Mouse (Mus musculus): ENCODE data around the gene Slc15a5. TPM values are rescaled to one million over a fixed set of nuclear protein-coding genes. Genes with fewer than 3 reads are reported as not detected.

Gene Slc15a5
- polyA plus RNA-seq, 1 experiment from 2014 or later: not detected

DNA sequence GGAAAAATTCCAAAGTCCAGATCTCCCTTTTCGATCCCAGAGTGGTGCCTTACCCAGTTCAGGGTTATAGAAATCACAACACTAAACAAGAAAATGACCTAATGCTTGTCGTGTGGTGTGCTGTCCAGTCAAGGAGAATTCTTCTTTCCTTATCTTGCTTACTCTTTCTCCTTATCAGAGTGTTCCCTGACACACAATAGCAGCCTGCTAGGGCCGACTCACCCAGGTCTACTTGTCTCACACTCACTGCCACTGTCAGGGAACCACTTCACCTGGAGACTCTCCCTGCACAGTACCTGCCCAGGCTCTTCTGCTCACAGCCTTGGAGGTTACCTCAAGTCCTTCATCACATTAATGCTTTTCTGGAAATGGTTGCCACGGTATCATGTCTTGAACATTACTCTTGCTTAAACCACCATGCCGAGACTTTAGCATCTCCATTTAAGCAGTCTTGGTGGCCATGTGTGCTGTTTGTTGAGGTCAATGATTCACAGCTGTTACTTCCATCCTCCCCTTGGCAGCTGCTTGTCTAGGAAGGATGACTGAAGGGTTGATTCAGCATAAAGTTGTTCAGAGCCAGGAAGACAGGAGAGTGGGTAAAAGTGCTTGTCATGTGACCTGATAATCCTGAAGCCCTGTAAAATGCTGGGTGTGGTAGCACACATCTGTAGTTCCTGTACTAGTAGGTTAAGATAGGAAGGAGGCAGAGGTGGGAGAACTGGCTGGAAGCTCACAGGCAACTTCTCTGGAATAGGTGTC, 1.9 kb downstream of the Slc15a5 start:
- no peak for DNase-seq (ENCODE audit: low spot score)
- H3K27me3 ChIP-seq (ENCODE audit: insufficient read depth, poor library complexity, severe bottlenecking): no peaks in the 10 kb centered on the region
- H3K27ac ChIP-seq: no peak overlapping the region
- 54% methylated on average over 5 of the region's 5 CpGs for WGBS
- no peaks in the 10 kb centered on the region for H3K9me3 ChIP-seq
- no peaks in the 10 kb centered on the region for H3K36me3 ChIP-seq
- H3K4me3 ChIP-seq: no peak overlapping the region
- H3K4me1 ChIP-seq: no peaks in the 10 kb centered on the region

DNA sequence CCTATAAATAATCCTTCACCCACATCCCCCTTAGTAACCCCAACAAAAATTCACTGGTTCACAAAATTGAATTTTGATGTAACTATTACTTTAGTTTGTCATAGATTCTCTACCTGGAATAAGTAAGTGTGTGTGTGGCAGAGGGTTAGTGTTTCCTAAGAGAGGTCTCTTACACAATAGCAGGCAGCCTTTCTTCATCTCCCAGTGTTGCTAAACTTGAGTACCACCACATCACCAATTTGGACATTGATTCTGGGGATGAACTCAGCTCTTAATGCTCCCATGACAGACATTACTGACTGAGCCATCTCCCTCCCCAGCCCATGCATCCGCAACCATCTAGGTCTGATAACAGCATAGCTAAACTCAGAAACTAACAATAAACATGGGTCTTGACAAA, 4.0 kb downstream of the Slc15a5 start:
- no peak for DNase-seq (ENCODE audit: low spot score)
- Histone ChIP-seq H3K4me1 (no peaks in the 10 kb centered on the region), H3K36me3 (no peaks in the 10 kb centered on the region), H3K27ac (no peak overlapping the region), H3K27me3 (ENCODE audit: insufficient read depth, poor library complexity, severe bottlenecking) (no peaks in the 10 kb centered on the region), H3K4me3 (no peak overlapping the region), H3K9me3 (no peaks in the 10 kb centered on the region)
- WGBS: 92% methylated on average over 1 of the region's 1 CpGs

DNA sequence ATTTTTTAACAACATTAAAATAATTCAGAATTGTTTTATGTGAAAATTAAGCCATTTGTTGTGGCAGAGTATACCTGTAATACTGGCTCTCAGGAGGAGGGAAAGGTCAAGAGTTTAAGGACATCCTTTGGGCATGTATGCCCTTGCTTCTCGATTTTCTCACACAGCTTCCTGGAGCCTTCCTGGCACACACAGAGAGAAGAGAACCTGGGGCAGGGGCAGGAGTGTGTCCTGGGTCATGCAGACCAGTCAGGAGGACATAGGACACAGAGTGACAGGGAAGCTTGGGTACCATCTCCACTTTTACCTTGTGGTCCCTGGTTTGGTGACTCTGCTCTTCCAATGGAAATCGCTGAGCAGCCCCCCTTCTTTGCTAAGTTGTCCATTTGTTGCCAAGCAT, 6.2 kb downstream of the Slc15a5 start:
- WGBS: 81% methylated on average over 2 of the region's 2 CpGs
- no peak for DNase-seq (ENCODE audit: low spot score)
- H3K27ac ChIP-seq: no peak overlapping the region
- no peaks in the 10 kb centered on the region for H3K9me3 ChIP-seq
- H3K4me3 ChIP-seq: no peak overlapping the region
- H3K36me3 ChIP-seq: no peaks in the 10 kb centered on the region
- no peaks in the 10 kb centered on the region for H3K4me1 ChIP-seq
- no peaks in the 10 kb centered on the region for H3K27me3 ChIP-seq (ENCODE audit: insufficient read depth, poor library complexity, severe bottlenecking)

DNA sequence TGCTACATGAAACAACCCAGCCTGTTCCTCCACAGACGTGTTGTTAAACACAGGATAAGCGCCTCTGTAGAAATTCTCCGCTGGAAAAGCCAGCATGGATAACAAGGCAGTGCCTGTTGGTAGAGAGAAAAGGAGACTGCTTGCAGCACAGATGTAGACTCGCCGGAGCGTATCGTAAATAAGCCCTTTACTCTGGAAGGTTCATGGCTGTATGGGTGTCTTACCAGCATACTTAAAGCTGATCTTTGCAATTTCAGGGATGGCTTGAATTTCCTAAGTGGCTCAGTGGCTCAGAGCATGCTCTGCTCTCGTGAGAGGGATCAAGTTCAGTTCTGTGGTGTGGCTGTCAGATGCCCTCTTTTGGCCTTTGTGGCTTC, 6.8 kb downstream of the Slc15a5 start:
- no peaks in the 10 kb centered on the region for H3K27me3 ChIP-seq (ENCODE audit: insufficient read depth, poor library complexity, severe bottlenecking)
- DNase-seq (ENCODE audit: low spot score): no peak
- no peak overlapping the region for H3K4me3 ChIP-seq
- WGBS: 71% methylated on average over 8 of the region's 8 CpGs
- no peaks in the 10 kb centered on the region for H3K36me3 ChIP-seq
- no peak overlapping the region for H3K27ac ChIP-seq
- H3K4me1 ChIP-seq: no peaks in the 10 kb centered on the region
- no peaks in the 10 kb centered on the region for H3K9me3 ChIP-seq

DNA sequence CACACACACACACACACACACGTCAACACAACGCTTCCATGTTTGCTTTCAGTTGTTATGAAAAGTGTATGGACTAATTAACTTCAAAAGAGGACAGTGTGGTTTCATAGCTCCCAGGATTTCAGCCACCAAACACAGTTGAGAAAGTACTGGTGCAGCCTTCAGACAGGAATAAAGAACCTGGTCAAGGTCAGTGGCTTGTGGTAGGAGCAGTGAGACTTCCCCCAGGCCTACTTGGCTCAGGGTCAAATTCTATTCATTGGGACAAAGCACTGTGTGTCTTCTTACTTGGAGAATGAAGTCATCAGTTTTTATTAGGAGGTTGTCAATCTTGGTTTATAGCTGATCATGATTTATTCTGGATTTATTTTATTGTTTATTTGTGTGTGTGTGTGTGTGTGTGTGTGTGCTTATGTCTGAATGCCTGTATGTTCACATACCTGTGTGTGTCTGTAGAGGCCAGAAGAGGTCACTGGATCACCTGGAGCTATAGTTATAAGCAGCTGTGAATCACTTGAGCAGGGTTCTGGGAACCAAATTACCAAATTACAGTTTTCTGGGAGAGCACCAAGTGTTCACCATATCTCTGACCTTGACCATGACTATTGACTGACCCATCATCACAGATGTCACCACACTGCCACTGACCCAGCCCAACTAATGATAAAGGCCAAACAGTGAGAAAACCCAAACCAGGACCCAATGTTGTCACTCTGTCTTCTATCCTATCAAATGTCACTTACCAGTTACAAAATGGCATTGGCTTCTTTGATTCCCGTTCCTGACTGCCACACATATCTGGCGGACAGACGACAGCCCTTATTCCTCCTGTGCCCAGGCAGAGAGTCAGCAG, 7.4 kb downstream of the Slc15a5 start:
- Histone ChIP-seq H3K36me3 (no peaks in the 10 kb centered on the region), H3K4me3 (no peak overlapping the region), H3K27me3 (ENCODE audit: insufficient read depth, poor library complexity, severe bottlenecking) (no peaks in the 10 kb centered on the region), H3K9me3 (no peaks in the 10 kb centered on the region), H3K4me1 (no peaks in the 10 kb centered on the region), H3K27ac (no peak overlapping the region)
- WGBS: 74% methylated on average over 5 of the region's 5 CpGs
- DNase-seq (ENCODE audit: low spot score): no peak

DNA sequence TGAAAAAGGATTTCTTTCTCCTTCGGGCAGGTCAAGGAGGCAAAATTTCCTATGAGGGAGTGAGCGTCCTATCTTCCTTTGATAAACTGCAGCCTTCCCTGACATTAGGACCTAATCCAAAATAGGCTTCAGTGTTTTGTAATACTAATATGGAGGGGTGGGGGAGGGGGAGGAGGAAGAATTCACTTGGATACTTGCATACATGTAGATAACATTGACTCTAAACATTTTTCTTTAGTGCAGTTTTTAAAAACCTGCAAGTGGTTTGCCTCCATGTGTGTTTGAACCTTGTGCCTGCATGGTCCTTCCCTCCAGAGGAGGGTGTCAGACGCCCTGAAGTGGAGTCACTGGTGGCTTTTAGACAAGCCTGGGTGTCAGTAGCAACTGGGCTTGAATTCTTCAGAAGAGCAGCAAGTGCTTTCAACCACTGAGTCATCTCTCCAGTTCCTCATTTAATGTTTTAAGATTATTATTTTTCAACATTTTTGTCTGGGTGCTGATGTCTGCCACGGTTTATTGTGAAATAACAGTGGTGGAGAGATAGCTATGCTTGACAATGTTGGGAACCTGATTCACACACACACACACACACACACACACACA, 8.1 kb downstream of the Slc15a5 start:
- H3K36me3 ChIP-seq: no peaks in the 10 kb centered on the region
- H3K27ac ChIP-seq: no peak overlapping the region
- no peak for DNase-seq (ENCODE audit: low spot score)
- 76% methylated on average over 4 of the region's 4 CpGs for WGBS
- no peak overlapping the region for H3K4me3 ChIP-seq
- H3K27me3 ChIP-seq (ENCODE audit: insufficient read depth, poor library complexity, severe bottlenecking): no peaks in the 10 kb centered on the region
- H3K4me1 ChIP-seq: no peaks in the 10 kb centered on the region
- H3K9me3 ChIP-seq: no peaks in the 10 kb centered on the region

DNA sequence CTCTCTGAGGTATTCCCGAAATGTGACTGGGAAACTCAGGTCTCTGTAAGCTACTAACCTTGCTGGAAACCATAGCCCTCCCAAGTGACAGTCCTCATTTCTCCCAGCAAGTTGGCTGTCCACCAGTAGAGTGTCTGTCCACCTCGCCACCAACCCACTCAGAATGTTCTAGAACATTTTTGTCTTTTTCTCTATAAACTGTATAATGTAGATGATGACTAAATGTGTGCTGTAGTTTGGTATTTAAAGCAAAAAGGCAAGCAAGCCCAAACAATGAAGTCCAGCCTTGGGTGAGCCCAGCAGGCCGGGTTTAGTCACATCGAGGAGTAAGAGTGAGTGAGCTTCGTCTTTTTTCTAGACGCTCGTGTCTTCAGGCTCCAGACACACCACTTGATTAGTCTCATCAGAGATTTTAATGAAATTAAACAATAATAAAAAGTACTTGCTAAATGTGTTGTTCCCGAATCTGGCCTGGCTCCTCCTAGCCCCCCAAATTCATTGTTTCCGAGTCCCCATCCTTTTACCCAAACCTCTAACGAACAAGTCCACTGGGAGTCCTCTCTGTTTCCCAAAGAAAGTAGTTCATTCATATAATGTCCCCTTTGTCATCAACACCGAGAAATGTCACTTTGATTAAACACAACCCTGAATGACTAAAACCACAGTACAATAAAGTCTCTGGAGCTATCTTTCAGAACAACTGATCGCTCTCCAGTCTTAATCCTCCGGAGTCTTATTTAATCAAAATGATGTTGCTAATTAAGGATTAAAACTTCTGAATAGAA, 8.8 kb downstream of the Slc15a5 start:
- H3K36me3 ChIP-seq: no peaks in the 10 kb centered on the region
- H3K27ac ChIP-seq: no peak overlapping the region
- H3K27me3 ChIP-seq (ENCODE audit: insufficient read depth, poor library complexity, severe bottlenecking): no peaks in the 10 kb centered on the region
- H3K4me1 ChIP-seq: no peaks in the 10 kb centered on the region
- H3K9me3 ChIP-seq: no peaks in the 10 kb centered on the region
- 88% methylated on average over 13 of the region's 13 CpGs for WGBS
- DNase-seq (ENCODE audit: low spot score): no peak
- no peak overlapping the region for H3K4me3 ChIP-seq

DNA sequence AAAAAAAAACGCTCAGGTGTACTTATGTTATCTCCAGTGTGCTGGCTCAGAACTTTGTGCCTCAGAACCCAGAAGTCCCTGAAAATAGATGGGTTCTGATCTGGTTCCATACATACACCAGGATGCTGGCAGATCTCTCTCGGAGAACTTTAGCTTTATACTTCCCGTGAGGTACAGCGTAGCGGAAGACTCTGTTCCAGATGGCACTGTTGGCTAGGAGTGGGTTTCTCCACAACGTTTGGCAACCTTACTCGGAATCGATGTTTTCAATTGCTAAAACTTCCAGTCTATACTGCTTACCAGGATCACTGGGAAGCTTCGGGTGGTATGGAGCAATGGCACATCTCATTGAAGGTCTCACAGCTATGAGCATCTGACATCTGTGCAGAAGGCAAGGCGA, 9.8 kb downstream of the Slc15a5 start:
- DNase-seq (ENCODE audit: low spot score): no peak
- Histone ChIP-seq H3K36me3 (no peaks in the 10 kb centered on the region), H3K9me3 (no peaks in the 10 kb centered on the region), H3K4me1 (no peaks in the 10 kb centered on the region), H3K4me3 (no peak overlapping the region), H3K27me3 (ENCODE audit: insufficient read depth, poor library complexity, severe bottlenecking) (no peaks in the 10 kb centered on the region), H3K27ac (no peak overlapping the region)
- 87% methylated on average over 10 of the region's 10 CpGs for WGBS

DNA sequence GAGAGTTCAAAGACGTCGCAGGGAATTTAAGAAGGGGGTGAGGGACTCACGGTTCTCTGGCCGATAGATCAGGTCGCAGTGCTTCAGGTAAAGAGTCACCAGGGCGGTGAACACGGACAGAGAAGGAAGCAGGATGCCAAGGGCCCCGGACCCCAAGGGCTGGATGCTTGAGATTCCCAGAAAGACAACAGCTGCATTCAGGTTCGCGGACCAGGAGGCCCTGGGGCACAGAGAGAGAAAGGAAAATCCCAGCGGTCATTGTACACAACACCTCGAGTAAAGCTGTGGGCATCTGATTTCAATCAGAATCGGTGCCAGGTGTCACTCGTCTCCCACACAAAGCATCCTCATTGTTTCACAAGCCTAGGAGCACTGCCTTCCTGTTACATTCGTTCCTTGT, 24.1 kb downstream of the Slc15a5 start:
- H3K36me3 ChIP-seq: no peaks in the 10 kb centered on the region

DNA sequence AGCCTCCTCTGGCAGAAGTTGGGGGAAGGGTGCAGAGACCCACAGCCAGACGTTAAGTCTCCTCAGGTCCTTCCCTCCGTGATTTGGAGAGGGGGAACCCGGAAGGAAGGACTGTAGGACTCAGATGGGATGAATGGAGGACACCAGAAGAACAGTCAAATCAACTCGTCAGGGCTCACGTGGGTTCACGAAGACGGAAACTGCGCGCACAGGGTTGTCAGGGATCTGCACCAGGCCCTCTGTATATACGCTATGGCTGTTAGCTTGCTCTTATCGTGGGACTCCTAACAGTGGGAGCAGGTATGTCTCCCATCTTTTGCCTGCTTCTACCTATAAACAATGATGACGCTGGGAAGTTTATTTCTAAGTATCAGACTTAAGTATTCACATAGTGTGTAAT, 24.8 kb downstream of the Slc15a5 start:
- no peak overlapping the region for H3K4me3 ChIP-seq
- no peaks in the 10 kb centered on the region for H3K9me3 ChIP-seq
- H3K27ac ChIP-seq: no peak overlapping the region
- 80% methylated on average over 12 of the region's 12 CpGs for WGBS
- no peaks in the 10 kb centered on the region for H3K36me3 ChIP-seq
- H3K4me1 ChIP-seq: no peaks in the 10 kb centered on the region
- no peak for DNase-seq (ENCODE audit: low spot score)
- H3K27me3 ChIP-seq (ENCODE audit: insufficient read depth, poor library complexity, severe bottlenecking): no peaks in the 10 kb centered on the region

More for the DNA sequence above, 24.1 kb downstream of the Slc15a5 start:
- DNase-seq (ENCODE audit: low spot score): no peak
- WGBS: 42% methylated on average over 15 of the region's 15 CpGs
- Histone ChIP-seq H3K4me3 (no peak overlapping the region), H3K9me3 (no peaks in the 10 kb centered on the region), H3K27ac (no peak overlapping the region), H3K4me1 (no peaks in the 10 kb centered on the region), H3K27me3 (ENCODE audit: insufficient read depth, poor library complexity, severe bottlenecking) (no peaks in the 10 kb centered on the region)

DNA sequence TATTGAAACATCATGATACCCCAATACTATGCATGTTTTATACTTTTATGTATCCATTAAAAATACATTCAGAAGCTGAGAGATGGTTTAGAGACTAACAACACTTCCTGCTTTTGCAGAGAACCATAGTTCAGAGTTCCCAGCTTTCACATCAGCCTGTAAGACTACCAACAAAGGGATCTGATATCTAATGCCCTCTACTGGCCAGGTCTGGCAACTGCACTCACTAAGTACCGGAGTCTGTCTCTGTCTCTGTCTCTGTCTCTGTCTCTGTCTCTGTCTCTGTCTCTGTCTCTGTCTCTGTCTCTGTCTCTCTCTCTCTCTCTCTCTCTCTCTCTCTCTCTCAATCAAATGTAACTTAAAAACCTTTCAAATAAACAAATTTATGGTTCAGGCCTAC, 25.6 kb downstream of the Slc15a5 start:
- Histone ChIP-seq H3K27ac (no peak overlapping the region), H3K9me3 (no peaks in the 10 kb centered on the region), H3K36me3 (no peaks in the 10 kb centered on the region), H3K4me3 (no peak overlapping the region), H3K4me1 (no peaks in the 10 kb centered on the region), H3K27me3 (ENCODE audit: insufficient read depth, poor library complexity, severe bottlenecking) (no peaks in the 10 kb centered on the region)
- WGBS: 52% methylated on average over 1 of the region's 1 CpGs
- no peak for DNase-seq (ENCODE audit: low spot score)

DNA sequence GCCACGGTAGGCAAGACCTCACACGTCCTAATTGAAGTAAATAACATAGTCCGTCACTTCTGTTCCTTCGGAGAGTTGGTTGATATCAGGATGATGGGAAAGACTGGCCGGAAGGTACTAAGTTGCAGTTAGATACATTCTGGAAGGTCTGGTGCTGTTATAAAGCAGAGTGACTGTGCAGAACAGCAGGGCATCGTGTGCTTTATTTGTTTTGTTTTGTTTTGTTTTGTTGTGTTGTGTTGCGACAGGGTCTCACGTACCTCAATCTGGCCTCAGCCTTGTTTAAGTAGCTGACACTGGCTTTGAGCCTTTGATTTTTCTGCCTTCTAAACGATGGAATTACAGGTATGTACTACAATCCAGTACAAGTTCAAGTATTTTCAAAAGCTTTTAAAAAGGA, 26.0 kb downstream of the Slc15a5 start:
- Histone ChIP-seq H3K27me3 (ENCODE audit: insufficient read depth, poor library complexity, severe bottlenecking) (no peaks in the 10 kb centered on the region), H3K4me3 (no peak overlapping the region), H3K27ac (no peak overlapping the region), H3K36me3 (no peaks in the 10 kb centered on the region), H3K9me3 (no peaks in the 10 kb centered on the region), H3K4me1 (no peaks in the 10 kb centered on the region)
- no peak for DNase-seq (ENCODE audit: low spot score)
- 82% methylated on average over 9 of the region's 9 CpGs for WGBS

DNA sequence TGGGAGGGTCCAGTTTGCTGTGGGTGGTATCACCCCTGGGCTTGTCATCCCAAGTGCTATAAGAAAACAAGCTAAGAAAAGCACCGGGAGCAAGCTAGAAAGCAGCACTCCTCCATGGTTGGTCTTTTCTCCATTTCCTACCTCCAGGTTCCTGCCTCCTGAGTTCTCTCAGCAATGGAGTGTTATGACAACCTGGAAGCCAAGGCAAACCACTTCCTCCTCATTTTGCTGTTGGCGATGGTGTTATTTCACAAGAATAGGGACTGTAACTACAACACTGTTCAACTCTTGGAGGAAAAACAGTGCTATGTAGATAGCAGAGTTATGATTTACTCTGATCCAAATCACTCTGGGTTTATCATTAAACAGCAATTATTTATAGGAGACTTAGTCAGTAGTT, 34.4 kb downstream of the Slc15a5 start:
- Histone ChIP-seq H3K36me3 (no peaks in the 10 kb centered on the region), H3K4me3 (no peak overlapping the region), H3K27me3 (ENCODE audit: insufficient read depth, poor library complexity, severe bottlenecking) (no peaks in the 10 kb centered on the region), H3K27ac (no peak overlapping the region), H3K4me1 (no peaks in the 10 kb centered on the region), H3K9me3 (no peaks in the 10 kb centered on the region)
- 75% methylated on average over 2 of the region's 2 CpGs for WGBS
- DNase-seq (ENCODE audit: low spot score): no peak

All from heart, embryonic 10.5 days (tissue).